17 mouse cellular contexts compared by ENCODE assay signal in genomic region chr2:19200112-19200511, GRCm38 (mm10).
"Had no signal": no experiment of that assay in that cellular context is flagged by ENCODE, and none has a peak within 500 bp of the region (broad histone marks: within the 10 kb centered on the region; RNA-seq: fewer than 3 reads in every experiment).

No protein-coding gene starts in this region.

- H3K4me1 ChIP-seq: liver, embryonic 15.5 days had no signal

- H3K27me3 ChIP-seq: liver, embryonic 13.5 days; liver, embryonic 15.5 days; lung, embryonic 15.5 days; megakaryocyte, embryonic 14.5 days; midbrain, embryonic 13.5 days; midbrain, embryonic 15.5 days; neural tube, embryonic 12.5 days; stomach, embryonic 15.5 days had no signal

- H3K36me3 ChIP-seq: liver, embryonic 13.5 days; liver, embryonic 15.5 days; lung, embryonic 15.5 days; midbrain, embryonic 13.5 days; midbrain, embryonic 15.5 days; neural tube, embryonic 12.5 days; stomach, embryonic 15.5 days had no signal

- H3K9ac ChIP-seq: liver, embryonic 13.5 days; liver, embryonic 15.5 days; liver, postnatal 0 days; lung, embryonic 15.5 days; stomach, embryonic 15.5 days had no signal

- DNase-seq: liver, embryonic 13.5 days; liver, postnatal 0 days; lung, postnatal 10 days; lung, postnatal 36 days; right cerebral cortex, postnatal 14 days; thymus, adult 2 months; thymus, postnatal 25 days; thymus, postnatal 4 days had no signal

- ATAC-seq: liver, postnatal 0 days had no signal

- H3K9me3 ChIP-seq: liver, embryonic 13.5 days; liver, embryonic 15.5 days; lung, embryonic 15.5 days; megakaryocyte, embryonic 14.5 days; midbrain, embryonic 13.5 days; midbrain, embryonic 15.5 days; neural tube, embryonic 12.5 days; stomach, embryonic 15.5 days had no signal

- H3K4me3 ChIP-seq: liver, embryonic 15.5 days; lung, embryonic 15.5 days; megakaryocyte, embryonic 14.5 days had no signal

- H3K27ac ChIP-seq: liver, embryonic 13.5 days; liver, embryonic 15.5 days; lung, embryonic 15.5 days; macrophage; midbrain, embryonic 13.5 days; neural tube, embryonic 12.5 days; stomach, embryonic 15.5 days; stomach, postnatal 0 days had no signal
